Mouse (Mus musculus) heart, postnatal 0 days (tissue): ENCODE measurements around the gene Nr6a1.

Experiments used
- CTCF ChIP-seq: IDR thresholded peaks from 2 replicates; pipeline ENCODE4 v1.5.1; 2016; ENCODE audit warnings: antibody characterized with exemption, control low read depth, low read depth
- EP300 ChIP-seq: IDR thresholded peaks from 2 replicates; pipeline ENCODE4 v1.6.1; 2016; ENCODE audit warnings: antibody characterized with exemption, low read depth

GRCm38 (mm10) chr2:38706661-38707060, 220.8 kb downstream of the Nr6a1 start:
- TF ChIP-seq CTCF, result no peak
- no peak for TF ChIP-seq EP300
